Mouse (Mus musculus): Measurements from ENCODE around the gene Sec23b. TPM values are rescaled to one million over a fixed set of nuclear protein-coding genes. Genes with fewer than 3 reads are reported as not detected.

Gene Sec23b
- 41.7 and 42.8 TPM in 2 replicates for polyA plus RNA-seq (2015; fragmentation: Nextera tagmentation; extraction: Ambion mirVana)

DNA sequence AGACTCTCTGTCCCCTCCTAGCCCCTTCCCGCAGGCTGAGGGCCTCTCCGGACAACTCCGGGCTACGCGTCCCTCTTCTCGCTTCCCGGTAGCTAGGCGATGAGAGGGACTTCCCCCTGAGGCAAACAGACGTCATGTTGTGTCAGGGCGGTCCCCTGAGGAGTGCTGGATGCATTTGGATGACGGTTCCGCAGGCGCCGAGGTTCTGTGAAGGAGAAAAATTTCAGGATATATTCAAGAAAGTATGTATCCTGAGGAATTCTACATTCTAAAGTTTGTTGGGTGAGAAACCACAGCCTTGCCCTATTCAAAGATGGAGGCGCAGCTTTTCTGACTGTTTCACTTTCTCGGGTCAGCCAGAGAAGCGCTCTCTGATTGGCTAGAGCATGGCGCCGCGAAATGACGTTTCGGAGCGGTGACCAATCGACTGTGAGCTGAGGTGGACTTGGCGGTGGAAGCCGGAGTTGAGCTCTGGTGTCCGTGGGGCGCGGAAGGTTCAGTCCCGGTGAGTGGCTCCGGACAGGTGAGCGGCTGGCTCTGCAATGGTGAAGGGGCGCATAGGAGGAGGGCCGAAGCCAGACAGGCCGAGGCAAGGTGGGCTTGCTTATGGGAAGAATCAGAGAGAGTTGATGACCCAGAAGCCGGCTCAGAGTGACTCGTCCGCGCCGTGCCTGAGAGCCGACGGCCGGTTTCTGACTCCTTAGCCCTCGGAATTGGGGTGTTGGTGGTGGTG is at the start of gene Sec23b:
Gene Sec23b, plus strand, starts transcription at position 410 of the 733 bp plus-strand sequence.
- H3K36me3 ChIP-seq, result peaks cover 18% of the 10 kb centered on the region
- peak; percentile 98 for ATAC-seq (ENCODE audit: extremely low read depth, insufficient number of reproducible peaks, low FRiP score, low TSS enrichment)
- H3K9ac ChIP-seq, result peak within 1 kb of the TSS; percentile 92
- H3K4me3 ChIP-seq, result peak within 1 kb of the TSS; percentile 88
- peak within 1 kb of the TSS; percentile 81 for H3K4me2 ChIP-seq
- peak within 1 kb of the TSS; percentile 88 for H3K27ac ChIP-seq (replicated peaks)
- H3K27me3 ChIP-seq (replicated peaks), result no peaks in the 10 kb centered on the region
- no peaks in the 10 kb centered on the region for H3K9me3 ChIP-seq
- WGBS, result under 1% methylated on average over 44 of the region's 44 CpGs
- H3K4me1 ChIP-seq, result peaks cover 16% of the 10 kb centered on the region

GRCm38 (mm10) chr2:144514619-144515018 is 41.4 kb upstream of the Sec23b start:
- no peak for ATAC-seq (ENCODE audit: extremely low read depth, insufficient number of reproducible peaks, low FRiP score, low TSS enrichment)
- 70% methylated on average over 3 of the region's 3 CpGs for WGBS

GRCm38 (mm10) chr2:144519772-144520171 is 36.3 kb upstream of the Sec23b start:
- H3K4me2 ChIP-seq, result no peak overlapping the region
- WGBS, result 58% methylated on average over 3 of the region's 3 CpGs
- no peaks in the 10 kb centered on the region for H3K4me1 ChIP-seq
- no peak for ATAC-seq (ENCODE audit: extremely low read depth, insufficient number of reproducible peaks, low FRiP score, low TSS enrichment)
- H3K27ac ChIP-seq (replicated peaks), result no peak overlapping the region
- H3K9ac ChIP-seq, result no peak overlapping the region
- peaks cover 4% of the 10 kb centered on the region; the same call in 1 of the 2 replicates for H3K27me3 ChIP-seq (replicated peaks)
- no peak overlapping the region for H3K4me3 ChIP-seq
- H3K9me3 ChIP-seq, result no peaks in the 10 kb centered on the region
- H3K36me3 ChIP-seq, result no peaks in the 10 kb centered on the region

More at GRCm38 (mm10) chr2:144514619-144515018, 41.4 kb upstream of the Sec23b start:
- Histone ChIP-seq H3K4me2 (no peak overlapping the region), H3K9me3 (no peaks in the 10 kb centered on the region), H3K9ac (no peak overlapping the region), H3K4me3 (no peak overlapping the region), H3K4me1 (no peaks in the 10 kb centered on the region), H3K36me3 (no peaks in the 10 kb centered on the region), H3K27ac (replicated peaks) (no peak overlapping the region), H3K27me3 (replicated peaks) (no peaks in the 10 kb centered on the region)

GRCm38 (mm10) chr2:144525856-144526255 is 30.2 kb upstream of the Sec23b start:
- Histone ChIP-seq H3K4me3 (no peak overlapping the region), H3K9me3 (no peaks in the 10 kb centered on the region), H3K9ac (no peak overlapping the region), H3K4me2 (no peak overlapping the region), H3K27ac (replicated peaks) (no peak overlapping the region), H3K36me3 (peaks cover 12% of the 10 kb centered on the region), H3K27me3 (replicated peaks) (peaks cover 20% of the 10 kb centered on the region), H3K4me1 (peaks cover 15% of the 10 kb centered on the region)
- WGBS, result 54% methylated on average over 10 of the region's 10 CpGs
- no peak for ATAC-seq (ENCODE audit: extremely low read depth, insufficient number of reproducible peaks, low FRiP score, low TSS enrichment)

DNA sequence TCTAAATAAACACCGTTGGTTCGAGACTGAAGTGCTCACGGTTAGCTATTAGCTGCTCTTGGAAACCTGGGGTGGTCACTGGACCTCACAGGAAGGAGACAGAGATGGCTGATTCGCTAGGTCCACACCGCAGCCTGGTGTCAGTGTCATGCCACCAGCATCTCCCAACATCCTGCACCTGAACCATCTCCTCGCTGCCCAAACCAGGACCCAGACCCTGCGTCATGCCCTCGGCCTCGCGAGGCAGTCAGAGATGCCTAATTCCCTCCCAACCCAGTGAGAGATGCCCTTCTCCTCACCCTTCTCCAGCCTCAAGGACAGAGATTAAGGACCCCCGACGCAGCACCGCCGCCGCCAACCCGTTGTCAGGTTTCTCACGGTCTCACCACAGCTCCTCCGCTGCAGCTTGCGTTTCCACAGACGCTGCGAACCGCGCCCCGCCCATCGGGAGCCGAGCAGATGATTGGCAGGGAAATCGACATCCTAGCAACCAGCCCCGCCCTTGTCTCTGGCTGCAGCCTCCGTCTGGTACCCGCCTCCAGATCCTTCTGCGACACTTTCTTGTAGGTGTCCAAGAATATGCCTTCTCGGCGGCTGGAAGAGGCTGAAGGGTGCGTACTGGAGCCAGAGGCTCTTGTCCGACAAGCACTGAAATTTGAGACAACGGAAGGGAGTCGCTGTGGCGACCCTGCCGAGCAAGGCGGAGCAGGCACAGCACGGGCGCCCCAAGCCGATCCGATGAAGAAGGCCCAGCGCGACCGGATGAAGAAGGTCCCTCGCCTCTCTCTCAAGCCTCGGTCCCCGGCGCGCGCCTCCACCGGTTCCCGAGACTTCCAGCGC is 28.8 kb upstream of the Sec23b start, which contains the start of the genes Dzank1 and Polr3f:
Gene Dzank1, minus strand, starts transcription at position 434 of the 840 bp plus-strand sequence.
Gene Polr3f, plus strand, starts transcription at position 738 of the 840 bp plus-strand sequence.
- peaks cover 19% of the 10 kb centered on the region for H3K36me3 ChIP-seq
- H3K9ac ChIP-seq, result peak within 1 kb of the TSS; percentile 97
- no peaks in the 10 kb centered on the region for H3K9me3 ChIP-seq
- H3K4me3 ChIP-seq, result peak within 1 kb of the TSS; percentile 92
- peaks cover 15% of the 10 kb centered on the region for H3K4me1 ChIP-seq
- 2% methylated on average over 56 of the region's 56 CpGs for WGBS
- ATAC-seq (ENCODE audit: extremely low read depth, insufficient number of reproducible peaks, low FRiP score, low TSS enrichment), result peak; percentile 96
- H3K4me2 ChIP-seq, result peak within 1 kb of the TSS; percentile 95
- peaks cover 20% of the 10 kb centered on the region for H3K27me3 ChIP-seq (replicated peaks)
- H3K27ac ChIP-seq (replicated peaks), result peak within 1 kb of the TSS; percentile 87

GRCm38 (mm10) chr2:144527821-144528174 is 28.2 kb upstream of the Sec23b start:
- H3K4me3 ChIP-seq, result peak overlapping the region; percentile 92
- peaks cover 20% of the 10 kb centered on the region for H3K27me3 ChIP-seq (replicated peaks)
- peak overlapping the region; percentile 97 for H3K9ac ChIP-seq
- H3K9me3 ChIP-seq, result no peaks in the 10 kb centered on the region
- H3K4me2 ChIP-seq, result peak overlapping the region; percentile 95
- peak; percentile 35; the same call in 1 of the 2 replicates for ATAC-seq (ENCODE audit: extremely low read depth, insufficient number of reproducible peaks, low FRiP score, low TSS enrichment)
- peaks cover 15% of the 10 kb centered on the region for H3K4me1 ChIP-seq
- WGBS, result under 1% methylated on average over 25 of the region's 25 CpGs
- H3K36me3 ChIP-seq, result peaks cover 25% of the 10 kb centered on the region
- peak overlapping the region; percentile 87 for H3K27ac ChIP-seq (replicated peaks)

GRCm38 (mm10) chr2:144537123-144537522 is 18.9 kb upstream of the Sec23b start:
- no peak overlapping the region for H3K4me2 ChIP-seq
- ATAC-seq (ENCODE audit: extremely low read depth, insufficient number of reproducible peaks, low FRiP score, low TSS enrichment), result no peak
- no peaks in the 10 kb centered on the region; the same call in 1 of the 2 replicates for H3K9me3 ChIP-seq
- no peaks in the 10 kb centered on the region for H3K4me1 ChIP-seq
- H3K4me3 ChIP-seq, result no peak overlapping the region
- no peak overlapping the region for H3K27ac ChIP-seq (replicated peaks)
- H3K9ac ChIP-seq, result no peak overlapping the region
- 94% methylated on average over 7 of the region's 7 CpGs for WGBS
- H3K36me3 ChIP-seq, result peaks cover 96% of the 10 kb centered on the region
- no peaks in the 10 kb centered on the region for H3K27me3 ChIP-seq (replicated peaks)

- H3K4me2 ChIP-seq, result no peak overlapping the region
- ATAC-seq (ENCODE audit: extremely low read depth, insufficient number of reproducible peaks, low FRiP score, low TSS enrichment), result no peak
- no peaks in the 10 kb centered on the region for H3K27me3 ChIP-seq (replicated peaks)
- no peak overlapping the region for H3K9ac ChIP-seq
- no peak overlapping the region for H3K27ac ChIP-seq (replicated peaks)
- H3K9me3 ChIP-seq, result no peaks in the 10 kb centered on the region
- 82% methylated on average over 4 of the region's 4 CpGs for WGBS
- peaks cover 14% of the 10 kb centered on the region for H3K4me1 ChIP-seq
- H3K4me3 ChIP-seq, result no peak overlapping the region
- H3K36me3 ChIP-seq, result peaks cover 83% of the 10 kb centered on the region
Measured at GRCm38 (mm10) chr2:144541246-144541645, 14.8 kb upstream of the Sec23b start.

- H3K36me3 ChIP-seq, result peaks cover 75% of the 10 kb centered on the region
- peaks cover 14% of the 10 kb centered on the region for H3K4me1 ChIP-seq
- H3K4me2 ChIP-seq, result no peak overlapping the region
- H3K4me3 ChIP-seq, result no peak overlapping the region
- no peaks in the 10 kb centered on the region for H3K9me3 ChIP-seq
- H3K9ac ChIP-seq, result no peak overlapping the region
- H3K27ac ChIP-seq (replicated peaks), result no peak overlapping the region
- 65% methylated on average over 6 of the region's 6 CpGs for WGBS
- no peak for ATAC-seq (ENCODE audit: extremely low read depth, insufficient number of reproducible peaks, low FRiP score, low TSS enrichment)
- no peaks in the 10 kb centered on the region for H3K27me3 ChIP-seq (replicated peaks)
Measured at GRCm38 (mm10) chr2:144543670-144544069, 12.4 kb upstream of the Sec23b start.

DNA sequence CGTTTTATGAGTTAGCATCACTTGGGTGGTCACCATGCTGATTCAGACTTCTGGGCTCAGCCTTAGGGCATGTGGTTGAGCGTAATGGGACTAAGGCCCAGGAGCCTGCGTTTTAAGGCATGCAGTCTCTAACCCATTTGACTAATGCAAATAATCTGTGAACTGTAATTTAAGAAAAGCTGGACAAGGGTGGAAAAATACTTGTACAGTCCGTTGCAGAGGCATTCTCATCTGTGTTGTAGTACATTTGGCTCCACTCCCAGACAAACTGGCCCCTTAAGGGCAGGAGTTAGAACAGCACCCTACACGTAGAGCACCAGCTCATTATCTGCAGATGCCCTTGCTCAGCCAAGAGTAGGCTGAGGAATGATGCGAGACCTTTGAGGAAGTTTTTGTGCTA is 11.4 kb upstream of the Sec23b start:
- ATAC-seq (ENCODE audit: extremely low read depth, insufficient number of reproducible peaks, low FRiP score, low TSS enrichment), result peak; percentile 55; the same call in 1 of the 2 replicates
- Histone ChIP-seq H3K4me2 (no peak overlapping the region), H3K27me3 (replicated peaks) (no peaks in the 10 kb centered on the region), H3K36me3 (peaks cover 65% of the 10 kb centered on the region), H3K27ac (replicated peaks) (peak overlapping the region; percentile 73), H3K4me3 (no peak overlapping the region), H3K9me3 (no peaks in the 10 kb centered on the region), H3K4me1 (peaks cover 14% of the 10 kb centered on the region), H3K9ac (no peak overlapping the region)
- WGBS, result 58% methylated on average over 6 of the region's 6 CpGs

GRCm38 (mm10) chr2:144545061-144545460 is 11.0 kb upstream of the Sec23b start:
- H3K4me3 ChIP-seq, result no peak overlapping the region
- no peak for ATAC-seq (ENCODE audit: extremely low read depth, insufficient number of reproducible peaks, low FRiP score, low TSS enrichment)
- WGBS, result 77% methylated on average over 2 of the region's 2 CpGs
- H3K9ac ChIP-seq, result no peak overlapping the region
- H3K4me2 ChIP-seq, result no peak overlapping the region
- H3K27ac ChIP-seq (replicated peaks), result peak overlapping the region; percentile 73
- H3K9me3 ChIP-seq, result no peaks in the 10 kb centered on the region
- H3K27me3 ChIP-seq (replicated peaks), result no peaks in the 10 kb centered on the region
- H3K36me3 ChIP-seq, result peaks cover 61% of the 10 kb centered on the region
- H3K4me1 ChIP-seq, result peaks cover 17% of the 10 kb centered on the region
